Mouse (Mus musculus) adrenal gland, postnatal 0 days (tissue): Measurements from ENCODE around the gene Zfp64. TPM values are rescaled to one million over a fixed set of nuclear protein-coding genes. Genes with fewer than 3 reads are reported as not detected.

ENCODE experiments used
- polyA plus RNA-seq: library from polyadenylated mRNA; unstranded; fragments of >200 nt; fragmentation: Nextera tagmentation; extraction: Ambion mirVana; gene quantifications from 2 replicates; pipeline ENCODE4 v1.2.1, GENCODE M21; 2015

Gene Zfp64
- 19.4 and 25.4 TPM in 2 replicates for polyA plus RNA-seq

DNA sequence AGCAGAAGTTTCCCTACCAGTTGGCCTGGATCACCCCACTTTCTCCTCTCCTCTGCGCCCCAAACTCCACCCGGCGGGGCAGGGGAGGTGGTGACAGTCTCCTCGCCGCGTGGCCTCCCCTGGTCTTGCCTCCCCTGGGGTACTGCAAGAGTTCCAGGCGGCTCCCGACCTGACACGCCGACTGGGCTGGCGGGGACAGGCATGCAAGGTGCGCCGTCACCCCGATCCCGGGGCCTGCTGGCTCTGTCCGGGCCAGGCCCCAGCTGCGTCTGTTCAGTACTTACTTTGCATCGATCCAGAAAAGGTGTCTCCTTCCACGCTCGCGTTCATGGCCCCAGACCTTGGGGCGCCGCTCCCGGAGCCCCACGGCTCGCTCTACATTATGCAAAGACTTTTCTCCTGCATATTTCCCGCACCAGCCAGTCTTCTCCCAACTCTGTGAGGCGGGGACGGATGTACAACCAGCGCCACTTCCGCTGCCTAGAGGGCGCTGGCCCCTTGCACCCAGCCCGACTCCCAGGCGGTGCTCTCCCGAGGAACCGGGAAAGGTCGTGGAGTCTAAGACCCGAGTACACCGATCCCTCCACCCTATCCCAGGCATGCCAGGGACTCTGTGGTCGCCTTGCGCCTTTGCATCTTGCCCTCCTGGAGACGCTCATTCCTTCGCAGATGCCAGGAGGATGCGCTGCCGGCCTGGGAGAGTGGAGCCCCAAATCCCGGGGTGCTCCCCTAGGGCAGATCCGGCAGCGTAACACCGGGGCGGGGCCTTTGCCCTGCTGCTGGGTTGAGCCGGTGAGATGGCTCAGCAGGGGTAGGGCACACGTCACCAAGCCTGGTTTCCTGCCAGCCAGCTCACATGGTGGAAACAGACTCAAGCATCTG lies at the start of gene Zfp64:
TSS of gene Zfp64 (minus strand) at position 753 of the 882 bp plus-strand sequence.

Other genes starting within 250 kb of the Zfp64 start
- gene Atp9a, start 213.2 kb downstream of the Zfp64 start, polyA plus RNA-seq, result 26.8 and 35.5 TPM in 2 replicates
- 0.06 and 0.55 TPM in 2 replicates for gene Sall4, start 187.6 kb downstream of the Zfp64 start, polyA plus RNA-seq